In genomic region chr4:132356170-132356569, GRCm38 (mm10) we compare ENCODE assay signal across 8 mouse cellular contexts. TPM values are rescaled to one million over a fixed set of nuclear protein-coding genes. Genes with fewer than 3 reads are reported as not detected.
DNase-seq lines count a peak whose midpoint lies in the region; ATAC-seq and TF ChIP-seq lines count a peak whose summit lies in the region.

No protein-coding gene starts in this region.

- peaks cover 55% of the 10 kb centered on the region for H3K36me3 ChIP-seq in E14TG2a.4 (ENCODE audit: insufficient read depth, low read length)
- H3K36me3 ChIP-seq in forebrain, embryonic 13.5 days (ENCODE audit: poor library complexity, severe bottlenecking), result peaks cover 54% of the 10 kb centered on the region

- no peak overlapping the region for H3K27ac ChIP-seq in forebrain, embryonic 13.5 days

- H3K9me3 ChIP-seq in E14TG2a.4 (ENCODE audit: low read length), result no peaks in the 10 kb centered on the region
- no peaks in the 10 kb centered on the region for H3K9me3 ChIP-seq in forebrain, embryonic 13.5 days (replicated peaks)

- H3K27me3 ChIP-seq in E14TG2a.4 (ENCODE audit: insufficient read depth, low read length), result no peaks in the 10 kb centered on the region
- no peaks in the 10 kb centered on the region for H3K27me3 ChIP-seq in forebrain, embryonic 13.5 days

- ATAC-seq in megakaryocyte progenitor cell, adult 5-6 weeks (replicated peaks; ENCODE audit: poor library complexity), result peak; percentile 67
- ATAC-seq in forebrain, embryonic 13.5 days, result no peak

- TF ChIP-seq CTCF in E14TG2a.4 (conservative IDR thresholded peaks at IDR 0.05; ENCODE audit: low read length), result no peak

- no peak overlapping the region for H3K4me2 ChIP-seq in forebrain, embryonic 13.5 days

- no peak overlapping the region for H3K9ac ChIP-seq in forebrain, embryonic 13.5 days

- peak overlapping the region; percentile 27 for H3K4me3 ChIP-seq in E14TG2a.4 (replicated peaks; ENCODE audit: low read length)
- no peak overlapping the region for H3K4me3 ChIP-seq in forebrain, embryonic 13.5 days

- peak; percentile 39 to 41 for DNase-seq in heart, adult 18-20 months
- no peak for DNase-seq in heart, adult 9 months (ENCODE audit: low spot score in 2 of 2)
- DNase-seq in brain, adult 2 months (ENCODE audit: low read depth, low spot score), result peak; percentile 20
- DNase-seq in kidney, adult 9 months, result peak; percentile 66
- DNase-seq in retina, embryonic 14.5 days (ENCODE audit: low spot score), result no peak

- H3K4me1 ChIP-seq in E14TG2a.4 (replicated peaks; ENCODE audit: low read depth, low read length), result peaks cover 55% of the 10 kb centered on the region
- peaks cover 19% of the 10 kb centered on the region for H3K4me1 ChIP-seq in forebrain, embryonic 13.5 days

- 44% methylated on average over 12 of the region's 12 CpGs for WGBS in forebrain, embryonic 13.5 days

RNA-seq across cellular contexts. Expression of gene Rcc1, which starts 2.8 kb away (rescaled TPM):
- 1 to 10 TPM; 6.4 to 7.5 TPM for total RNA-seq in heart, adult 18-20 months (2021)
- total RNA-seq in megakaryocyte progenitor cell, adult 5-6 weeks (2015), result 24.2 and 26.8 TPM in 2 replicates
- 44.1 and 46.9 TPM in 2 replicates for total RNA-seq in megakaryocyte progenitor cell, adult 5-6 weeks (2017)
- polyA plus RNA-seq in forebrain, embryonic 13.5 days (2015; fragmentation: Nextera tagmentation; extraction: Ambion mirVana), result 82.2 and 89.5 TPM in 2 replicates

RNA-seq across cellular contexts. Expression of gene Trnau1ap, which starts 26.8 kb away (rescaled TPM):
- total RNA-seq in heart, adult 18-20 months (2021), result 10 to 100 TPM; 20.3 to 22.3 TPM
- 32.2 and 45.6 TPM in 2 replicates for total RNA-seq in megakaryocyte progenitor cell, adult 5-6 weeks (2015)
- 34.4 and 43.4 TPM in 2 replicates for total RNA-seq in megakaryocyte progenitor cell, adult 5-6 weeks (2017)
- 87.8 and 96.4 TPM in 2 replicates for polyA plus RNA-seq in forebrain, embryonic 13.5 days (2015; fragmentation: Nextera tagmentation; extraction: Ambion mirVana)

RNA-seq across cellular contexts. Expression of gene Rab42, which starts 53.0 kb away (rescaled TPM):
- 1 to 10 TPM in 1 of 2 experiments, under 1 TPM in 1; 0.84 to 1.2 TPM for total RNA-seq in heart, adult 18-20 months (2021)
- total RNA-seq in megakaryocyte progenitor cell, adult 5-6 weeks (2015), result not detected in 2 replicates
- 1.0 and 1.3 TPM in 2 replicates for total RNA-seq in megakaryocyte progenitor cell, adult 5-6 weeks (2017)
- 0.23 and 0.64 TPM in 2 replicates for polyA plus RNA-seq in forebrain, embryonic 13.5 days (2015; fragmentation: Nextera tagmentation; extraction: Ambion mirVana)

Comparison
In these comparisons a context has a peak if more than half of its experiments do, and no peak if none do; other contexts are left out.
1. DNase-seq: peak in heart, adult 18-20 months (2 of 2), brain, adult 2 months (single experiment) and kidney, adult 9 months (single experiment); none in heart, adult 9 months (0 of 2) and retina, embryonic 14.5 days (single experiment).